Mouse (Mus musculus) granulocyte monocyte progenitor cell, adult 5-6 weeks (primary cell): ENCODE results near the gene Cntn5. TPM values are rescaled to one million over a fixed set of nuclear protein-coding genes. Genes with fewer than 3 reads are reported as not detected.
A peak's percentile ranks its signal among the peaks of the same experiment; 100 is the strongest.

Experiments used
- ATAC-seq: replicated peaks from 2 replicates; pipeline ENCODE4 v1.8.0; 2016; ENCODE audit warnings: mild to moderate bottlenecking, moderate TSS enrichment, inconsistent platforms; ENCODE audit not compliant: poor library complexity, severe bottlenecking
- total RNA-seq, 2 experiments: library from RNA; stranded (forward) in 1 of 2; stranded (reverse) in 1 of 2; fragments of 200-712, 200-1000 nt in 1 of 2; fragments of >200 nt in 1 of 2; fragmentation: Nextera tagmentation in 1 of 2; gene quantifications; 2 replicates each; pipeline ENCODE4 v1.2.3; 2014 to 2017

The Cntn5 gene
- total RNA-seq, 2 experiments from 2014 or later, result not detected

DNA sequence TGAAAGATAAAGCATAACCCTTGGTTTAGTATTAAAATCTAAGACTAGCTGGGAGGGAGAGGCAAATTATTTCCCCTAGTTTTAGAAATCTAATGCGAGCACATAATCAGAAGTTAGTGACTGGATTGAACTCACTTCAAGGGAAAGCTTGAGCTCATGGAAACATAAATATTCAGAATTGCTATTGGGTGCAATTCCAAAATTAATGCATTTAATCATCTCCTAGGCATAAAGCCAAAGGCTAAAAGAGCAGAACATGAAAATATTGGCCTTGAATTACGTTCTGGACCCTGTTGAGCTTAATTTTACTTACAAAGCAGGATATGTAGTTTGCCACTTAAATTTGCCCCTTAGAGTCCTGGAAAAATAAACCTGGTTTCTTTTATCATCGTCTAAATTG is 1124.9 kb downstream of the Cntn5 start:
- ATAC-seq, result no peak

DNA sequence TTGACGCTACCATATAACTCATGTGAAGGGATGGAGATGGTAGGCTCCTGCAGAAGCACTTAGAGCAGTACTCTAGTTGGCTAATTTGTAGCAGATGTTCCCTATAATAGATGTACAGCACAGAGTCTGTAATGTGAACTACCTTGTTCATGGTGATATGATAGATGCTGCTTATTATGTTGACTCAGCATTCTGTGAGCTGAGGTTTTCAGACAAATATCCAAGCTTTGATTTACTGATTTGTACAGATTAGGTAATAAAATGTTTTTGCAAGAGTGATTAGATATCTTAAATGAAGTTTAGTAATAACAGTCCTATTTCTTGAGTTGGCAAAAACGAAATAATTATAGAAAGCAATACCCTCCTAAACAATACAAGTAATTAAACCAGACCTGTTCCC is 1133.8 kb downstream of the Cntn5 start:
- ATAC-seq, result no peak

DNA sequence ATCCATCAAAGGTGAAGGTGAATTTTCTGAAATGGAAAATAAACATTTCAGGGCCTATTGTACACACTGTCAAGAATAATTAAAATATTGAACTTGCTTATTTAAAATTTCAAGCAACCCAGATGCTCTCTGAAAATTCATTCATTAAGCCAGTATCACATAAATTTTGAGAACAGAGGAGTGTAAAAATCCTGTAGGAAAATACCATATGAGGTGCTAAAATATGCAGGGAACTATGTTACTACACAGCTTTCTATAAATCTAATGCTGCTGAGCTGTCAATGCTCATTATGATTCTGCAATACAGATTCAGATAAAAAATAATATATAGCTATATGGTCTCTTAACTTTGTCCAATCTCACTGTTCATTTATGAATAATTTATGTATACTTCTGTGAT is 1134.9 kb downstream of the Cntn5 start:
- ATAC-seq, result no peak

DNA sequence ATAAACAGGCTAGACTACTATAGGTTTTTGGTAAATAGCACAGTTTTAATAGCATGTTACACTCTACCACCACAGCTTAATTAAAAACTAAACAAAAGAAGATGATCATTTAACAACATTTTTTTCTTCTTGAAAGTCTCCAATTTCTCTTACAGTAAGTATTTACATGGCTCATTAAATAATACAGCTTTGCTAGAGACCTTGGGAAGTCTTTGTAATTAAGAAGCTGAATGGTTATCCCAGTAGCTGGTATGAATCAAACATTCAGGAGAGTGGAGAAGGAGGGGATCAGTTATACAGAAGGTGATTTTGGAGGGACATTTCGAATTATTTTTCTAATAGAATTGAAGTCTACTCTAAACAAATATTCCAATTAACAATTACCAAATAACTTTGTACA is 1186.4 kb downstream of the Cntn5 start:
- ATAC-seq, result no peak

DNA sequence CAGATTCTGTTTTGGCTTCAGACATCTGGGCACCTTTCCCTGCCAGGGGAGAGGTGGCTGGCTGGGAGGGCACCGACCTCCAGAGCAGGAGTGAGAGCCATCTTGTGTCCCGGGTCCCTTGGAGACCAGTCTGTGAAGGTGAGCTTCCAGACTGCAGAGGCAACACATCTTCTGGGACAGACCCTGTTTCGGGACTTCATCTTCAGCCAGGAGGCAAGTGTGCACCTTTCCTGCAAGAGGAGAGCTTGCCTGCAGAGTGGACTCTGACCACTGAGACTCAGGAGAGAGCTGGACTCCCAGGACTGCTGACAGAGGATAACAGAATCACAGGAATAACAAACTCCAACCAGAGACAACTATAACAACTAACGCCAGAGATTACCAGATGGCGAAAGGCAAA is 1195.9 kb downstream of the Cntn5 start:
- no peak for ATAC-seq

DNA sequence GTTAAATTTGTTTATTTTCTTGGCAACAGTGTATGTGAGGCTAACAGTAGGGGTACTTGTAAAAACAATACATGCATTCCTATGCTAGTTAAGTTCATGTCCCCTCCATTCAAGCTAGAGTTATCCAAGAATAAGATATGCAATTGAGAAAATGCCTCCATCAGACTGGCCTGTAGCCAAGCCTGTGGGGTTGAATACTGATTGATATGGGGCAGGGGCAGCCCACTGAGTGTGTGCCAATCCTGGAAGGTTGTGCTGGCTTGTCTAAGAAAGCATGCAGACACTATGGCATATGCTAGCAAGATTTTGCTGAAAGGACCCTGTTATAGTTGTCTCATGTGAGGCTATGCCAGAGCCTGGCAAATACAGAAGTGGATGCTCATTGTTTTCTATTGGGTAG is 1196.8 kb downstream of the Cntn5 start:
- ATAC-seq, result no peak

DNA sequence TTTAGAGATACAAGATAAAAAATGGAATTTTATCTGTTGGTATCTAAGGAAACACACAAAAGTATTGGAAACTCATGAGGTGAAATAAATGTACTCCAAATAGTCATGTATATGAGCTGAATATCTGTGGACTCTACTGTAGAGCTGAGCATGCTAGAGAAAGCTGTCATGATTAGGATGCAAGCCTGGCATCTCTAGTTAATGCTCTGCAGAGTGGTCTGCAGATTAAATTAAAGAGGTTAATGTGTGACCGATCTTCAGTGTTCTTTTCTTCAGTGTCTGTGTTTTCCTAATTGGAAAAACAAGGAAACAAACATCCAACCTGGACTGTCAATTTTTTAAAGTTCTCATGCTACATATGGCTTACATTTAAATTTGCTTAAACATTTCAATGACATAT is 1199.4 kb downstream of the Cntn5 start:
- no peak for ATAC-seq

DNA sequence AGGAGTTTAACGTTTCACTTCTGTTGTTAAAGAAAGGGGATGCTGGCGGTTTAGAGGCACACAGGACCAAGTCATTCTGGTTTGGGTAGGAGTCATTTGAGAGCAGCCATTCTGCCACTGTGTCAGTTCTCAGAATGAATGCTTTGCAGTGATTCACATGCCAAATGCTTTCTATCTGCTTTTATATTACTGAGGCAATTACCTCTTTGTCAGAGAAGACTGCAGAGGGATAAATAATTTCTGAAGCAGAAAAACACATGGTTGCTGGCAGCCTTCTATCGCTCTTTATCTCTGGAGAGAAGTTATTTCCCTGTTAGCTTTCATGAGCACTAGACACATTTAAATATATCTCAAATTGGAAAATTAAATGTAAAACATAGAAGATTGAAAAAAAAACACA is 1207.9 kb downstream of the Cntn5 start:
- no peak for ATAC-seq

DNA sequence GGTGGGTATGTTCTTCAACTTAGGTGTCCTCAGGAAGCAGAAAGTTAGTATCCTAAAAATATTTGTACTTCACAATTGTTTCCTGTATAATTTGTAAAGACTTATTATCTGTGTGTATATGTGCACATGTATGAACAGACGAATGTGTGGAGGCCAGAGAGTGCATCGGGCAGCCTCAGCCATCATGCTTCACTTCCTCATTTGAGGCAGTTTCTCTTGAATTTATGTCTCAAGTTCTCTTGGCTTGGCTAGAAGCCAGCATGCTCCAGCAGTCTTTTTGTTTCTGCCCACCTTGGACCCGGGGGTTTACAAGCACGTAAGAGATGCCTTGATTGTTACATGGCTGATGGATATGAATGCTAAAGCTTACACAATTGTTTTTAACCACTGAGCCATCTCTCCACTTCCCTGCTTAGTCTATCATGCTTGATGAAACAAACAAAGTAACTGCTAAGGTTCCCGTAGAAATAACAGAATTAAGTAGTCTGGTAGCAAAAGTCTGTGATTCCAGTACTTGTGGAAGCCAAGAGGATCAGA is 1222.2 kb downstream of the Cntn5 start:
- ATAC-seq, result peak; percentile 66

DNA sequence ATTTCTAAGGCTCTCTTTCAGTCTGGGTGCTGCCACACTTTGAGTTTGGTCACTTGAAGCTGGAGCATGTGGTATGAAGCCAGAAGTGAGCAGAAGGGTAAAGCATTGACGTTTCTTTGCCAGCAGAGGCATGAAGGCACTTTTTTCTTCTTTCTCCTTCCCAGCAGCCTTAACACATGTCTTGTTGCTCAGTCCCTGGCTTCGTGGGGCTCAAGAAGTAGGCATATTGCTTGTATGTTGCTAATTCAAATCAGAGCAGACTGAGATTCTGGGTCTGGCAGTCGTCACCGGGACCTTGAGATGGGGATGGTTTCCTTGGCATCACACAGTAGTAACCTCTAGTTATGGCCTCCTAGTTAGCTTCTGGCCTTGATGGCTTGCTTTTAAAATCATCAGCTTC is 1228.5 kb downstream of the Cntn5 start:
- no peak for ATAC-seq

DNA sequence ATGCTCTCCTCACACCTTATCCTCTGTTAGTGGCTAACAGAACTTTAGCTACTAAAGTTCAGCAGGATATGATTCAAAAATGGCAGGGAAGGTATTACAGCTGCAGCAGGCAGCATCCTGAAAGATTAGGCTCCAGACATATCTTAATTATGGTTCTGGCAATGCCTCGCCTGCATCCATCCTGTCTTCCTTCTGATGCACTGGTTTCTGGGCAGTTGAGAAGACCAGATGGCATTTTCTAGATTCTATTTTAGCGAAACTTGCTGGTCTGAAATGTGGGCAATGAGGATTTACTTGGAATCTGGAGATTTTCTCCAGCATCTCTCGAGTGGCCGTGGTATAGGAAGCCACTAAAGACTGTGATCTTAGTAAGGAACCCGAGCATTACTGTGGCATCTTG is 1230.0 kb downstream of the Cntn5 start:
- ATAC-seq, result no peak

DNA sequence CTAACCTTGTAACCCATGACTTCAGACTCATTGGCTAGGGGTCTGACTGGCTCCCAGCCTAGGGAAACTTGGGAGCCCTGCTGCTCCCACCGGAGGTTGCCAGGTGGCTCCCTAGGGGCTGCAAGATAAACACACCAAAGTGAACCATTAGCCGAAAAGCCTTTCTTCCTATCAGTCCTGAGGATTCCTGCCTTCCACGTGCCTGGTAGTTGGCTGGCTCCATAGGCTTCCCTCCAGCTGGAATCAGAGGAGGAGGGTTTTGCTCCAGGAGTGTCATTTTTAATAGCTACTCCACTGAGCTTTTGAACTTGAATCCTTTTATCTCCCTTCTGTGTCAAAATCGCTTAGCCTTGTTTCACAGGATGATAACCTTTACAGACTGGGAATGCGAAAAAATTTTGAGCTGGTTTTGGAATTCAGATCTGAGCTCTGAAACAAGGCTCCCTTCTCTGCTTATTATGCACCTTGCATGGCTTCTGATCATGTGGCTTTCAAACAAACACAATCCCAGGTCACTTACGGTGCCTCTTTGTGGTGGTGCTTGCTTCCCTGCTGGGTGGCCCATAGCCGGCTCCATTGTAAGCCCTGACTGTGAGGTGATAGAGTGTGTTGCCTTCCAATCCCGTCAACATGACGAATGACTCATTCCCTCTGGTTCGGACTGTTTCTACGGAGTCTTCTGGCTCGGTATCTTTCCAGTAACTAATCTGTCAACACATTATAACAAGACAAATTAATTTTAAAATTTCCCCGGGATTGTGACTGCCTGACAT is 1231.1 kb downstream of the Cntn5 start:
- ATAC-seq, result no peak

DNA sequence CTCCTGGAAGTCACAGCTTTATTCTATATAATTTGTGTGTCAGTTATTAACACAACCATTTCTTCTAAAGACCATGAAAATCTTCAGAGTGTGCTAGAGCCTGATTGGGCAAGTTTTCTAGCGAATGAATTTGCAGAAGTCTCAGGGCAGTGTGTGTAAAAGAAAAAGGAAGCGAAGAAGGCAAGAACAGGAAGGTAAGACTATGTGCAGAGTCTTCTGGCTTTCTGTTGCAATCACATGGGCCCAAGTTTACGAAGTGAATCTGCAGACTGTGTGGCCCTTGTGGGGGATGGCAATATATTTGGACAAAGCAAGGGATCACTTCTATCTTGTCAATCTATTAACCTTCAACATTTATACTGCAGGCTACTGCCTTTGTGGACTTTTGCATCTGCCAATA is 1251.1 kb downstream of the Cntn5 start:
- peak; percentile 68 for ATAC-seq

DNA sequence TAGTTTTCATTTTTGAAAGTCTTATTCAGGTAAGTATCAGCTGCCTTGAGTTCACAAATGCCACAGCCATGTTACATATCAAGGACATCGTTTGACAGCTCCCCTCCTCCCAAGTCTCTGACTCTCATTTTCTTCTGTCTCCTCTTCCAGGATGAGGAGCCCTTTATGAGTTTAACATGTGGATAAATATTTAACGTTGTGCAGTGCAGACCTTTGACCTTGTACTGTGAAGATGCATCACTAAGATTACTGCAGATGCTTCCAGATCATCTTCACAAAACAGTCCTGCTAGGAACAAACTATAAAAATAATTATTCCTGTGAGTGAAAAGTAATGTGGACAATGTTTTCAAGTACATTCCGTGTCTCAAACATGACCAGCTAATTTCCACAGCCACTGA is 1257.2 kb downstream of the Cntn5 start:
- ATAC-seq, result no peak

DNA sequence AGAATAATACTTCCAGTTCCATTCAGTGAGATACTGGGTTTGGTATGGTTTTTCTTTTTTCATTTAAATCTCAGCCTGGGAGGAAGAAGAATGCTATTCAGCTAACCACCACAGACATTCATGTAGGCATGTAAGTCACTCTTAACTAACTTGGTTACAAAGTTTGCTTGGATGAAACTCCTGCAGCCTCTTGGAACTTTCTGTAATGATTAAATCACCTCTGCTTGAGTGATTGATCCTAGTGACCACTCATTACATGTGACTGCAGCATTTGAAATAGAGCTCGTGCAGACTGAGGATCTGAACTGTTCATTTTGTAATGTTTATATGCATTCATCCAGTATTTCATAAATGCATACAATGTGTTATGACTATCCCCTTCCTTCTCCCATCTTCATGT is 1258.3 kb downstream of the Cntn5 start:
- ATAC-seq, result no peak
